Mouse (Mus musculus): Measurements from ENCODE around the gene Ube2j1.

- TF ChIP-seq CTCF (IDR thresholded peaks at IDR 0.05; ENCODE audit: low read depth) (no peak), EP300 (IDR thresholded peaks at IDR 0.05; ENCODE audit: low read depth) (no peak)
These were observed 6.8 kb upstream of the Ube2j1 start for GRCm38 (mm10) chr4:33024420-33024819.
